Mouse (Mus musculus) midbrain, postnatal 0 days (tissue): ENCODE results near the gene Tchh. TPM values are rescaled to one million over a fixed set of nuclear protein-coding genes. Genes with fewer than 3 reads are reported as not detected.

Experiments used
- ATAC-seq: fragments of 200-750 bp; cut with Nextera tagmentation; 2 replicates; pipeline ENCODE4 v1.8.0; 2017; ENCODE audit warnings: moderate number of reproducible peaks, mild to moderate bottlenecking, moderate TSS enrichment, moderate library complexity; ENCODE audit not compliant: low FRiP score
- DNase-seq: peaks from one replicate; pipeline ENCODE4 v3.0.0-alpha.2; 2015; ENCODE audit warnings: low spot score
- H3K27ac ChIP-seq: fragments of 300-500 bp; sonication (generic); 2 replicates; pipeline ENCODE4 v1.5.1; 2014; ENCODE audit warnings: low read depth, mild to moderate bottlenecking, low read length, mixed read lengths
- H3K27me3 ChIP-seq: fragments of 300-500 bp; sonication (generic); 2 replicates; pipeline ENCODE4 v1.6.1; 2014; ENCODE audit warnings: low read length, control low read depth, mixed read lengths; ENCODE audit not compliant: insufficient read depth
- H3K36me3 ChIP-seq: fragments of 300-500 bp; sonication (generic); 2 replicates; pipeline ENCODE4 v1.6.1; 2014; ENCODE audit warnings: low read length, control low read depth, mixed read lengths; ENCODE audit not compliant: insufficient read depth
- H3K4me1 ChIP-seq: fragments of 300-500 bp; sonication (generic); 2 replicates; pipeline ENCODE4 v1.6.1; 2014; ENCODE audit warnings: mild to moderate bottlenecking, control low read depth, antibody characterized with exemption, low read length, mixed read lengths; ENCODE audit not compliant: insufficient read depth
- H3K4me2 ChIP-seq: fragments of 300-500 bp; sonication (generic); 2 replicates; pipeline ENCODE4 v1.6.1; 2014; ENCODE audit warnings: low read depth, mild to moderate bottlenecking, low read length, mixed read lengths; ENCODE audit not compliant: poor library complexity, severe bottlenecking
- H3K4me3 ChIP-seq: fragments of 300-500 bp; sonication (generic); 2 replicates; pipeline ENCODE4 v1.5.1; 2014; ENCODE audit warnings: low read depth, mild to moderate bottlenecking, low read length, moderate library complexity
- H3K9ac ChIP-seq: fragments of 300-500 bp; sonication (generic); replicated peaks from 2 replicates; pipeline ENCODE4 v1.6.1; 2014; ENCODE audit warnings: mild to moderate bottlenecking, low read length, moderate library complexity, mixed read lengths; ENCODE audit not compliant: poor library complexity, severe bottlenecking
- H3K9me3 ChIP-seq: fragments of 300-500 bp; sonication (generic); 2 replicates; pipeline ENCODE4 v1.6.1; 2016; ENCODE audit warnings: low read length, control low read depth
- CTCF ChIP-seq: IDR thresholded peaks from 2 replicates; pipeline ENCODE4 v1.5.1; 2016; ENCODE audit warnings: antibody characterized with exemption, mild to moderate bottlenecking
- WGBS: fragments of 180-500 bp; shearing (Covaris S2); extraction: QIAGEN DNeasy Blood & Tissue Kit; methylation state at CpG from one replicate; pipeline ENCODE4 v1.1.7; 2014; 5-methylcytosine and 5-hydroxymethylcytosine counted together
- microRNA-seq: library from miRNA; unstranded; fragments of <30 nt; microRNA quantifications from one replicate; pipeline ENCODE4, GENCODE M21; 2016; ENCODE audit warnings: borderline number of aligned reads
- polyA plus RNA-seq: library from polyadenylated mRNA; unstranded; fragments of >200 nt; fragmentation: Nextera tagmentation; extraction: Ambion mirVana; gene quantifications from 2 replicates; pipeline ENCODE4 v1.2.1, GENCODE M21; 2015
- total RNA-seq: library from RNA; depleted of rRNA; stranded (reverse); fragments of >200 nt; gene quantifications from 2 replicates; pipeline ENCODE4 v1.2.3, GENCODE M21; 2014; rRNA removed

The Tchh gene
- total and polyA plus RNA-seq, 2 experiments from 2014 or later = 0.77 to 2.1 TPM

GRCm38 (mm10) chr3:93497131-93497530, 55.0 kb downstream of the Tchh start:
- no peak for TF ChIP-seq CTCF
- Histone ChIP-seq H3K9ac (no peak overlapping the region), H3K4me3 (no peak overlapping the region), H3K4me1 (no peaks in the 10 kb centered on the region), H3K27me3 (no peaks in the 10 kb centered on the region), H3K9me3 (no peaks in the 10 kb centered on the region), H3K4me2 (no peak overlapping the region), H3K27ac (no peak overlapping the region), H3K36me3 (no peaks in the 10 kb centered on the region)
- no peak for ATAC-seq
- no peak for DNase-seq
- 89% methylated on average over 3 of the region's 3 CpGs for whole genome bisulfite sequencing

Small RNA genes lying within 50 kb of the gene (microRNA-seq; reads per million reads assigned to microRNA genes)
- gene Gm22752 = not detected

Other genes with a start within 250 kb of the Tchh start
- 1.4 TPM in 1 of 2 replicates, not detected in the other for gene Flg2, start 245.1 kb upstream of the Tchh start, total RNA-seq
- gene Flg2, start 245.1 kb upstream of the Tchh start, polyA plus RNA-seq = not detected in 2 replicates
- 16.3 TPM in 1 of 2 replicates, not detected in the other for gene Flg, start 168.8 kb upstream of the Tchh start, total RNA-seq
- not detected in 2 replicates for gene Flg, start 168.8 kb upstream of the Tchh start, polyA plus RNA-seq
- gene Hrnr, start 122.6 kb upstream of the Tchh start, total RNA-seq = 2.4 TPM in 1 of 2 replicates, not detected in the other
- gene Hrnr, start 122.6 kb upstream of the Tchh start, polyA plus RNA-seq = not detected in 2 replicates
- gene Rptn, start 48.6 kb upstream of the Tchh start, total RNA-seq = not detected in 2 replicates
- not detected in 2 replicates for gene Rptn, start 48.6 kb upstream of the Tchh start, polyA plus RNA-seq
- gene Tchhl1, start 26.4 kb downstream of the Tchh start, total RNA-seq = not detected in 2 replicates
- not detected in 2 replicates for gene Tchhl1, start 26.4 kb downstream of the Tchh start, polyA plus RNA-seq
- gene S100a11, start 78.2 kb downstream of the Tchh start, total RNA-seq = 10.3 and 11.0 TPM in 2 replicates
- gene S100a11, start 78.2 kb downstream of the Tchh start, polyA plus RNA-seq = 183 and 200 TPM in 2 replicates
- gene S100a10, start 112.8 kb downstream of the Tchh start, total RNA-seq = 68.9 and 74.5 TPM in 2 replicates
- 134 and 136 TPM in 2 replicates for gene S100a10, start 112.8 kb downstream of the Tchh start, polyA plus RNA-seq
- not detected in 2 replicates for gene Tdpoz2, start 210.4 kb downstream of the Tchh start, total RNA-seq
- not detected in 2 replicates for gene Tdpoz2, start 210.4 kb downstream of the Tchh start, polyA plus RNA-seq
- not detected in 2 replicates for gene Tdpoz1, start 234.0 kb downstream of the Tchh start, total RNA-seq
- not detected in 2 replicates for gene Tdpoz1, start 234.0 kb downstream of the Tchh start, polyA plus RNA-seq